Mouse (Mus musculus): ENCODE measurements at regions not wholly inside any gene's neighbourhood (a gene's known extent, or its start where the extent isn't known, plus 50 kb on each side); places are given as distances from the start of the nearest gene placed in this dataset.

- DNase-seq = no peak
These were observed 601.0 kb upstream of the Nrp1 start for GRCm38 (mm10) chr8:127757396-127757795.

- no peak for DNase-seq
These were observed 598.5 kb upstream of the Nrp1 start for GRCm38 (mm10) chr8:127759906-127760305.

GRCm38 (mm10) chr8:127765199-127765598, 593.2 kb upstream of the Nrp1 start:
- no peak for DNase-seq

GRCm38 (mm10) chr8:127768311-127768710, 590.1 kb upstream of the Nrp1 start:
- no peak for DNase-seq

GRCm38 (mm10) chr8:127769651-127770050, 588.8 kb upstream of the Nrp1 start:
- no peak for DNase-seq

- no peak for DNase-seq
These were observed 586.6 kb upstream of the Nrp1 start for GRCm38 (mm10) chr8:127771781-127772180.

- no peak for DNase-seq
These were observed 586.0 kb upstream of the Nrp1 start for GRCm38 (mm10) chr8:127772415-127772814.

DNA sequence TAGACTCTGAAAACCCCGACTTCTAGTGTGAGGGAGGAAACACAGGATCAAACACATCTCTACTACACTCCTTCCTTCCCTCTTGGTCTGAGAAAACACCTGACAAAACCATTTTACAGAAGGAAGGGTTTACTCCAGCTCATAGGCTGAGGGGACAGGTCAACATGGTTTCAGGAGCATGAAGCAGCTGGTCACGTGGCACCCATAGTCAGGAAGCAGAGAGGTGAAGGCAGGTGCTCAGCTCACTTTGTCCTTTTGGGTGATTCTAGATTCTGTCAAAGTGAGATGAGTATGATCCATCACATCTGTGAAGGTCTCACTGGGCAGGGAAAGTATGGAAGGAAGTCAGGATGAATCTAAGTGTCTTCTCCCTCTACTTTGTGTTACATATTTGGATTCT, 585.5 kb upstream of the Nrp1 start:
- DNase-seq = no peak

- no peak for DNase-seq
These were observed 583.8 kb upstream of the Nrp1 start for GRCm38 (mm10) chr8:127774642-127775041.

DNA sequence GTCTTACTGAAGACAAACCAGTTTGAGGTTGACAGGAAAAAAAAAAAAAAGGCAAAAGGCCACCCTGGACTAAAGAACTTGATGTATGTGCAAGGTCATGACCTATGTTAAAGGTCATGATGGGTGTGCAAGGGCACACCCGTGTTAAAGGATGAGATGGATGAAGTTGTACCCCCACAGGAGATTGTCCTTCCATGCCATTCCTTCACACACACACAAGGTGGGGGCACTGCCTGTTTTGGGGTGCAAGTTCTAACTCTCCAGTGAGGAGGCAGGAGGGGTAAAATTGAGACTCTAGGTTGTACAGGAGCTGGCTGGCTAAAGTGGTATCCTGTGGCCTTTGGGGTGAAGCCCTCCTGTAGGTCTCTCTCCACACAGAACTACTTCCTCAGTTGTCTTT, 583.2 kb upstream of the Nrp1 start:
- DNase-seq = no peak

- DNase-seq = no peak
These were observed 582.7 kb upstream of the Nrp1 start for GRCm38 (mm10) chr8:127775747-127776146.

- no peak for DNase-seq
These were observed 579.9 kb upstream of the Nrp1 start for GRCm38 (mm10) chr8:127778352-127779020.

- no peak for DNase-seq
These were observed 579.2 kb upstream of the Nrp1 start for GRCm38 (mm10) chr8:127779021-127779689.

DNA sequence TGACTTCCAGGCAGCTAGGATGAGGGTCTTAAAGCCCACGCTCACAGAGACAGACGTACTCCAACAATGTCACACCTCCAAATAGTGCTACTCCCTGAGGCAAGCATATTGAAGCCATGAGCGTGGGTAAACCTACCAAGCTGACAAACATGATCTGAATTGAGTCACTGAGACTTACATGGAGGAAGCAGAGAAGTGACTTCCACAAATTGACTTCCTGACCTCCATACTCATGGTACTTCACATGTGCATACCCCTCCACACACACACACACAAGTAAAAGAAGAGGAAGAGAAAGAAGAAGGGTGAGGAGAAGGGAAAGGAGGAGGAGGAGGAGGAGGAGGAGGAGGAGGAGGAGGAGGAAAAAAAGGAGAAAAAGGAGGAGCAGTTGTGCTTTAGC, 577.8 kb upstream of the Nrp1 start:
- DNase-seq = no peak

- DNase-seq = no peak
These were observed 577.4 kb upstream of the Nrp1 start for GRCm38 (mm10) chr8:127781011-127781410.

DNA sequence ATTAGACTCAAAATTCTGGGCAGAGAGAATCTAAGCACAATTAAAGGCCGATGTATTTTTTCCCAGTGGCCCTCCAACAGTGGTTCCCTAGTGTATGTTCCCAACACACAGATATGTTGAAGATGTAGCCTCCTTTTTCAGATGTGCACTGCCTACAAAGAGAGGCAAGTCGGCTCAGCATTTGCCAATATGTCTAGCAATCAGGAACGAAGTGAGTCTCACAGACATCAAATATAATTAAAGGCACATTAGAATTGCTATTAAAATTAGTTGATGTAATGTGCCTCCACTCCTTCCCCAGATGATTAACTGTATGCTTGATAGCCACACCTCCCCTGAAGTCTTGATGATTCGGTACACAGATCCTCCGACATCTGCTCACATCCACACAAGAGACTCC, 565.8 kb upstream of the Nrp1 start:
- DNase-seq = no peak

GRCm38 (mm10) chr8:127799849-127800471, 558.4 kb upstream of the Nrp1 start:
- no peak for DNase-seq

- no peak for DNase-seq
These were observed 556.3 kb upstream of the Nrp1 start for GRCm38 (mm10) chr8:127802136-127802535.

DNA sequence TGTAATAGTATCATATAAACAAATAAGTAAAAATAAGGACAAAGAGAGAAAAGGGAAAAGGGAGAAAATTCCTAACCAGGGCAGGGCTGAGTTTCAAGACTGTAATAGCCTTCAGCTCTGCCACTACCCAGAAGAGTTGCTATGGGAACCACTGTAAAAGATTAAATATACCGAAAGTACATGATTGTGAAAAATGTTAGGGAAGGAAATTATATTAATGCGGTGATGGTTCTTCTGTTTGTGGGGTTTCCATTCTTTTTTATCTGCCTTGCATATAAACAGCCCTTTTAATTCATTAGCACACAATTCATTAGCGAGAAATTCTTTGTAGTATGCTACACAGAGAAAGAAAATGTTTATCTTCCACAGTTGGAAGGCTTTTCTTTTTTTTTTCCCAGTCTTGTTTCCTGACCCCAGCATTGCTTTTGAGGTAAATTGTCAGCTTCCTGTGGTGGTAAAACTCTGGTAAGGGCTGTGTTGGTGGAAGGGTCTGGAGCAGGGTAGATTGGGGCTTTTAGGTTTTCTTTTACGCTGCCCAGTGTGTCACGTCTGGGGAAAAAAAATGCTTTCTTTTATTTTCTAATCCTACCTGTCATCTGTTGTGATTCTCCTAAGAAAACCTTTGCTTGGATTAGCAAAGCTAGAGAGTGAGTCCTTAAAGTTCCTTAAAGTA, 555.6 kb upstream of the Nrp1 start:
- DNase-seq = no peak

DNA sequence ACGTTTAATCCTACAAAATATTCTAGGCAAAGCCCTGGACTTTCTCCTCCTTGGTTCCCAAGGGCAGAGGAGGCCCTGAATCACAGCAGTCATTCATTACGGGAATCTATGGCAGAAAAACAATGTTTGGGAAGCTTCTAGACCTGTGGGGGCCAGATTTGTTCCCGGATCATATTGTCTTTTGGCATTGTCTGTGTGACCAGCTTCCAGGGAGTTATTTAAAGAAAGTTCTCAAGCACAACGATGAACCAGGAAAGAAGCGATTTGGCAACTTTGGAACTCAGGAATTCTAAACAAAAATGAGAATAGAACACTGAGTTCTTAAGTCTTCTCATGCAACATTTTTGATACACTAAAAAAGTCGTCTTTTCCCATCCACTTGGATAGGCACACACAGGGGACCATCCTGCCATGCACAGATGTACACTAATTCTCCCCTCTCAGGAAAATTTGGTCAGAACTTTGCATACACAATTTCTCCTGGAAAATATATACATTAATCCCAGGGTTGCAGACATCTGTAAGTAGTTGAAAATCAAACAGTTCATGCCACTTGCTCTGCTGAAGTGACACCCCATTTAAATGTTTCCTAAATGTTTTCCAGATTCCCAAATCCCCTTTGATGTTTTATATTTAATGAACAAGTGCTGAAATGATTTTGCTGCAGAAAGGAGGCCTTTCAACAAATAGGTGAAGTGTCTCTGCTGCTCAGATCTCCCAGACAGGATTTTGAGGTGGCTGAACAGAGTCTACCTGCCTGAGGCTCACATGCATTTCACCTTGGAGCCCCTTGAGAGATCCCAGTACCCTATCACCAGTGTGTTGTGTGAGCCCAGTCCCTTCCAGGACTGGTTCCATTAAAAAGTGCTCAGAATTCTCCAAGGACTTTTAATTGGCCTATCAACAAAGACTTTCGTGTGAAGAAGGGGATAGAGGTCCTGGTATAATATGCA, 548.9 kb upstream of the Nrp1 start:
- DNase-seq = no peak

- no peak for DNase-seq
These were observed 547.1 kb upstream of the Nrp1 start for GRCm38 (mm10) chr8:127811338-127811737.

GRCm38 (mm10) chr8:127814785-127815523, 543.5 kb upstream of the Nrp1 start:
- no peak for DNase-seq
